Mouse (Mus musculus) urinary bladder, postnatal 14 days (tissue): Measurements from ENCODE around the gene Slc39a3.
"Not testable (repeated sequence)": the region's sequence is repeated elsewhere in the genome, so short reads cannot be mapped to it uniquely, and the experiment has no call there.

ENCODE experiments used
- DNase-seq: peaks from one replicate; pipeline ENCODE4 v3.0.0; 2021; ENCODE audit warnings: low spot score

Gene Slc39a3

GRCm38 (mm10) chr10:81045246-81045645 lies 8.0 kb upstream of the Slc39a3 start:
- not testable (repeated sequence) for DNase-seq

- DNase-seq, result peak; percentile 71
Measured at GRCm38 (mm10) chr10:81041458-81042175, 4.4 kb upstream of the Slc39a3 start.

- no peak for DNase-seq
Measured at GRCm38 (mm10) chr10:81036251-81036650, 975 bp downstream of the Slc39a3 start.

GRCm38 (mm10) chr10:81033586-81033985 lies 3.6 kb downstream of the Slc39a3 start:
- no peak for DNase-seq

GRCm38 (mm10) chr10:81029031-81029430 lies 8.2 kb downstream of the Slc39a3 start:
- DNase-seq, result no peak

GRCm38 (mm10) chr10:81028219-81028618 lies 9.0 kb downstream of the Slc39a3 start:
- no peak for DNase-seq

GRCm38 (mm10) chr10:81027331-81027730 lies 9.9 kb downstream of the Slc39a3 start:
- no peak for DNase-seq

- no peak for DNase-seq
Measured at GRCm38 (mm10) chr10:81026857-81027256, 10.4 kb downstream of the Slc39a3 start.

GRCm38 (mm10) chr10:81025639-81026275 lies 11.5 kb downstream of the Slc39a3 start, which contains the start of gene Diras1:
TSS of gene Diras1 (minus strand) at chr10:81025662.
- no peak for DNase-seq

- no peak for DNase-seq
Measured at GRCm38 (mm10) chr10:81025047-81025621, 12.1 kb downstream of the Slc39a3 start.

- DNase-seq, result no peak
Measured at GRCm38 (mm10) chr10:81024346-81024937, 12.8 kb downstream of the Slc39a3 start.

GRCm38 (mm10) chr10:81022744-81023143 lies 14.5 kb downstream of the Slc39a3 start:
- DNase-seq, result no peak

GRCm38 (mm10) chr10:81021547-81022110 lies 15.6 kb downstream of the Slc39a3 start:
- DNase-seq, result no peak

GRCm38 (mm10) chr10:81020207-81020606 lies 17.0 kb downstream of the Slc39a3 start:
- DNase-seq, result no peak

GRCm38 (mm10) chr10:81019687-81020086 lies 17.5 kb downstream of the Slc39a3 start:
- no peak for DNase-seq

- peak; percentile 47 for DNase-seq
Measured at GRCm38 (mm10) chr10:81018326-81018725, 18.9 kb downstream of the Slc39a3 start.

- DNase-seq, result peak; percentile 52
Measured at GRCm38 (mm10) chr10:81016645-81017044, 20.6 kb downstream of the Slc39a3 start.

GRCm38 (mm10) chr10:81015666-81016065 lies 21.6 kb downstream of the Slc39a3 start:
- DNase-seq, result no peak

GRCm38 (mm10) chr10:81014393-81015384 lies 22.5 kb downstream of the Slc39a3 start, which contains the start of gene Gng7:
TSS of gene Gng7 (minus strand) at chr10:81014945.
- DNase-seq, result peak; percentile 95

GRCm38 (mm10) chr10:81010851-81011250 lies 26.4 kb downstream of the Slc39a3 start:
- DNase-seq, result no peak

GRCm38 (mm10) chr10:81007240-81007639 lies 30.0 kb downstream of the Slc39a3 start:
- DNase-seq, result no peak
